Mouse (Mus musculus) adrenal gland, postnatal 10 days (tissue): Measurements from ENCODE around the gene Ptprc. TPM values are rescaled to one million over a fixed set of nuclear protein-coding genes. Genes with fewer than 3 reads are reported as not detected.

Source experiments
- DNase-seq: peaks from one replicate; pipeline ENCODE4 v3.0.0; 2021; ENCODE audit warnings: mixed read lengths
- total RNA-seq, 2 experiments: library from RNA; stranded (reverse); gene quantifications; 2 replicates each; pipeline ENCODE4 v1.2.3; 2021

Gene Ptprc
- total RNA-seq, 2 experiments from 2014 or later, result 17.0 to 22.4 TPM

DNA sequence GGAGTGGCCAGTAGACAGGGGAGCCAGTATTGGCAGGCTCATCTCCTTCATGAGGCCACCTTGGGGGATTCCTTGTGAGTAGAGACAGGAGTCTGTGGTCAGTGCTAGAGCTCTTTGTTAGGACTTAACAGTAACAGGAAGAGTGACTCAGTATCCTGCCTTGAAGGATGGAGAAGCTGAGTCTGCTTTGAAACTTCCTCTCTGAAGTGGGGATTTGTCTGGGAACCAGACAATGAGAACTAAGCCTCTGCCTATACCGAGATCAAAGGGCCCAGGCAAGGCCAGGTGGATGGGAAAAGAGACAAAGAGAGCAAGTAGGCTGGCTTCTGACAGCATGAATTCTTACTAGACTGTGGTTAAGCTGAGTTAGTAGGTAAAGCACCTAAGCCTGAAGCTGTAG, 136.3 kb downstream of the Ptprc start:
- DNase-seq, result no peak

DNA sequence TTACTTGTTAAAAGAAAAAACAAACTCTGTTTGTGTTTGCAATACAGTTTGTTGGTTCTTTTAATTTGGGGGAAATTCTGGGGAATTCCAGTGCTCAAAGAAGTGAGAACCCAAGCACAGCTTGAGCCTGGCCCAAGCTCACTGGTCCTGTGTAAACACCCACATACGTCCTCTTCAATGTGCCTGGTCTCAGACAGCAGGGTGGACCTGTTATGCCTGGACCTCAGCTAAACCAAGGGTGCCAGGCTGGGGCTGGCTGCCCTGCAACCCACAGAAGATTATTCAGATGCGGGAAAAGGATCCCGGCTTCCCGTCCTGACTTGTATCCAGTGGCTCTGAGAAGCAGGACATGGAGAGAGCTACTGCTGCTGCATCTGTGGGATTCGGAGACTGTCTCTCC, 138.0 kb downstream of the Ptprc start:
- DNase-seq, result no peak

DNA sequence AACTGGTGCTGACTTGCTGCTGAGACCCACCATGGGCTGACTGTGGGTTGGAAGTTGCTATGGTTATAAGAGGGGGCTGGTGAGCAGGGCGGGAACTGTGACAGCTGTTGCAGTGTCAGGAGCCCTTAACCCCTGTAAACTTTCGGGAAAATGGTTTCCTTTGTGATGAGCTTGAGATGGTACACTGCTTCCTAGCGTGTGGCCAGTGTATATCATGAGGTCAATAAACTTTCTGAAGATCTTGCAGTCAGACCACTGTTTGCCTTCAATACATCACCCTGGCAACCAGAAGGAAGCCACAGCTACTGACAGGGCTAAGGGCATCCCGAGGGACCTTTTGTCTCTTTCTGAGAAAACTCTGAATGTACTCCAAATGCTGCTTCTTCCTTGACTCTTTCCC, 145.9 kb downstream of the Ptprc start:
- no peak for DNase-seq

DNA sequence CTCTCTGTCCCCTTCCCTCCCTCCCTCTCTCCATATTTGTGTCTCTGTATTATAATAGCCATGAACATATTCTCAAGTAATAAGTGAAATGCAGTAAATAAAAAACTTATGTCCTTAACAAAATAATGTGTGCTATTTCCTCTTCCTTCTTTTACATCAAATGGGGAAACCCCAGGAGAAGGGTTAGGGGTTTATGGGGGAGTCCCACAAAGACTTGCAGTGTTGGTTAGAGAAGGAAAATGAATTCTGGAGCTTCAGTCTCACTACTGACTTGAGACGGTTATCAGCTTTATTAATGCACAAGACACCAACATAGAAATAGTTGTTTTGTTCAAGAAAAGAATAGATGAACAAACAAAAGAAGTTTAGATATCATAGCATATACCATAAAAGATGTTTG, 150.2 kb downstream of the Ptprc start:
- DNase-seq, result no peak

DNA sequence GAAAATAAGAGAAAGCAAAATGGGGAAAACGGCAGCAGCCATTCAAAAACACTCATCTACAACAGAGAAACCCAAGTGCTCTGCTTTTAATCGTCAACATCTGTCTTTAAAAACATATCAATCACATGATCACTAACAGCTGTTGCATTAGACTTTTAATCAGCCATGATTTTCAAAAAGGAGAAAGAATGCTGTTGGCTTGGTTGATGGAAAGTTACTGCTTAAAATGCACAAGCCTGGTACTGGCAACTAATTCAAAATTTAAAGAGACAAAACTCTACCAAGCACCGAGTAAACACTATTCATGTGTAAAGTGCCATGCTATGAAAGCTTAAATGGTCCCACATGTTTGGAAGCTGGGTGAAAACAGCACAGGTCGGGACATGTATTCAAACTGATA, 151.9 kb downstream of the Ptprc start:
- DNase-seq, result no peak

DNA sequence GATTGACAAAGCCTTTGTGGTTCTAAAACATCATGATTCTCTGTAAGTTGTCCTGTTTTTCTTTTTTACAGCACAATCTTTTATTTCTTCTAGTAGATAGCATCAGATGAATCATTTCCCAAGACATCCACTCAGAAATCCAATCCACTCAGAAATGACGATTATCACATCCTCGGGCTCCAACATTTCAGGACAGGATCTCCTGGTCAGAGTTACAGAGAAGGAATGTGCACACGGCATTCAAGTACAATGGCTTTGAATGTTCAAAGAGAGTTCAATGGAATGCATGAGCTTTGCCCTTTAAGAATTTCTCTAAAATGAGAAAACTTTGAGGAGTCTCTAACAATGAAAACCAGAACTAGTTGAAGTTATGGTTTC, 152.6 kb downstream of the Ptprc start:
- no peak for DNase-seq

DNA sequence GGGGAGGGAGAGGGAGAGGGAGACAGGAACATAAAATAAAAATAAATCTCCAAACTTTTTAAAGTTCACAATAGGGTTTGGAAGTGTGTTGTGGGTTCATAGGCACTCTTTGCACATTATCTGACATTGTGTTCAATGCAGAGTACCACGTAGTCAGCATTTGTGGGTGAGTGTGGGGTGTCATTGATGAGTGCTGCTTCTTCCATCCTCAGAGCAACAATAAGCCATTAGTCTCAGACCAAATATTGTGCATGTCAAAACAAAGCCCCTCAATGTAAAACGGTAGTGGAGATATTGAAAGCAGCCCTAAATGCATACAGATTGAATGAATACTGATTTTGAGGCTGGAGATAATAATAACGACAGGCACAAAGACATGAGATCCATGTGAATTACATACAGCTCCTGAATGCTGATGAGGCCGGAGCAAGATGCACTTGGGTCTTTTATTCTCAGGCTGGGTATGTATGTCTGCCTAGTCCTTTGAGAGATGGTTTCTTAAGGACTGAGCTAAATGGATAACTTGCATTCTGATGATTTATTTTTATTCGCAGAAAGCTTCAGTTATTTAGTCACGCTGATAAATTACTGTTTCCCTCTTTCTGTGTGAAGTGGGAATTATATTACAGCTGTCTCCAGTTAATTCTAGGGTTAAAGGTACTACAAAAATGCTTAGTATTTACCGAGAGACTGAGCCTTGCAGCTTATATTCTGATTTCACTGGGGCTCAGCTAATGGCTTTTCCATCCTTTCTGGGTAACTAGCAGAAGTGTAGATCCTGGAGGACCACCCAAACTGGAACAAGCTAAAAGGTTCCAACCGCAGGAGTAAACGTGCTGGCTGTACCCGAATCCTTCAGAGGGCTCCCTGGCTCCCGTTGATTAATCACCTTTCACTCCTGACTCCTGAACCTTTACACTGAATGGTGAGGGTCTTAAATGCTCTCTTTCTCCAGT, 153.3 kb downstream of the Ptprc start:
- no peak for DNase-seq

Other genes starting within 250 kb of the Ptprc start
- not detected for gene Atp6v1g3, start 98.0 kb upstream of the Ptprc start, total RNA-seq